Mouse (Mus musculus): ENCODE measurements around the gene 6330409D20Rik. TPM values are rescaled to one million over a fixed set of nuclear protein-coding genes. Genes with fewer than 3 reads are reported as not detected.

The 6330409D20Rik gene
- polyA plus RNA-seq, 1 experiment from 2014 or later: 3.2 TPM

DNA sequence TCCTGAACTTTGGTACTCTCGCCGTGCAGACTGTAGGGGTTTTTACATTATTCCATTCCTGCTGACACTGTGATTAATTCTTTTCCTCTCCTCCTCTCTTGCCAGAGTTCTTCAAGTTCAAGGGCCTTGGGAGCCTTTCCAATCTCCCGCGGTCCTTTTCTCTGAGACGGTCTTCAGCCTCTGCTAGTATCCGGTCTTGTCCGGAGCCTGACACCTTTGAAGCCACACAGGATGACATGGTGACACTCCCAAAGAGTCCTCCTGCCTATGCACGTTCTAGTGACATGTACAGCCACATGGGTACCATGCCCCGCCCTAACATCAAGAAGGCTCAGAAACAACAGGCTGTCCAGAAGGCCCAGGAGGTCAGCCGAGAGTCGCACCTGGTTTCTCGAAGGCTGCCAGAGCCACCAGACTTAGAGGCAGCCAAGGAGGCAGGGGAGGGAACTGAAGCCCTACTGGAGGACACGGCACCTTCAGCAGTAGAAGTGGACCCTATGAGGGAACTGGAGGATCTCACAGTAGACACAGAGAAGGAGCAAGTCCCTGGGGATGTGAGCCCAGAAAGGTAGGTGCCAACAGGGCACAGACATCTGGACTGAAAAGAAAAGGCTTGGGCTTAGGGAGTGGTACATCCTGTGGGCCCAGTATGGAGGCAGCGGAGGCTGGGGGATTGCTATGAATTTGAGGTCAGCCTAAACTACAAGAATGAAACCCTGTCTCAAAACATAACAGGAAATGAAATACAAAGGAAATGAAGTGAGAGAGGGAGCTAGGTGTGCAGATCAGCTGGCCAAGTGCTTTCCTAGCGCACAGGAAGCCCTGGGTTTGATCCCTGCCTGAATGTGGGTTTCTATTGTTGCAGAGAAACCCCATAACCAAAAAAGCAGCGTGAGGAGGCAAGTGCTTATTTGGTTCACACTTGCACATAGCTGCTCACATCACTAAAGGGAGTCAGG, 15.7 kb downstream of the 6330409D20Rik start:
- Histone ChIP-seq H3K27ac (replicated peaks; ENCODE audit: low read depth, low read length) (no peak overlapping the region), H3K36me3 (ENCODE audit: control insufficient read depth, insufficient read depth, low read length) (no peaks in the 10 kb centered on the region), H3K9ac (replicated peaks; ENCODE audit: low read length) (no peak overlapping the region), H3K9me3 (ENCODE audit: control insufficient read depth, low read length) (no peaks in the 10 kb centered on the region), H3K4me1 (ENCODE audit: control insufficient read depth, insufficient read depth, low read length) (0 out of 2 replicates have a peak, but pooled peaks cover 3% of the 10 kb centered on the region), H3K27me3 (ENCODE audit: control insufficient read depth, insufficient read depth, low read length) (no peaks in the 10 kb centered on the region), H3K4me2 (ENCODE audit: low read length) (no peak overlapping the region), H3K4me3 (replicated peaks; ENCODE audit: low read depth, low read length) (no peak overlapping the region)
- DNase-seq (no peak), ATAC-seq (ENCODE audit: low FRiP score, low TSS enrichment) (no peak)
- 86% methylated on average over 16 of the region's 16 CpGs for WGBS

DNA sequence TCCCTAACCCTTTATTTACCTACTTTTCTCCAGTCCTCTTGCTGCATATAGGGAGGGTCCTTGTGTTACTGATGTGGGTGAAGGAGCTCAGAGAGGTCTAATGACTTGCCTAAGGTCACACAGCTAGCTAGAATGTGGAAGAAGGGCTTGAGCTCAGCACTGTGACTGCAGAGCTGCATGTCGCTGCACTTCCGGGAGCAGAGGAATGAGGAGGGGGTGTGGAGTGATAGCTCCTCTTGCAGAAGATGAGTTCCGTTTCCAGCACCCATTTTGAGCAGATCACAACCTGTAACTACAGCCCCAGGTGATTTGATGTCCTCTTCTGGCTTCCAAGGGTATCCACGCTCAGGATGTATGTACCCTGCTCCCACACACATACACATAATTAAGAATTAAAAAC, 16.7 kb downstream of the 6330409D20Rik start:
- Histone ChIP-seq H3K4me1 (ENCODE audit: control insufficient read depth, insufficient read depth, low read length) (0 out of 2 replicates have a peak, but pooled peaks cover 3% of the 10 kb centered on the region), H3K4me3 (replicated peaks; ENCODE audit: low read depth, low read length) (no peak overlapping the region), H3K9ac (replicated peaks; ENCODE audit: low read length) (no peak overlapping the region), H3K9me3 (ENCODE audit: control insufficient read depth, low read length) (no peaks in the 10 kb centered on the region), H3K27ac (replicated peaks; ENCODE audit: low read depth, low read length) (no peak overlapping the region), H3K36me3 (ENCODE audit: control insufficient read depth, insufficient read depth, low read length) (no peaks in the 10 kb centered on the region), H3K27me3 (ENCODE audit: control insufficient read depth, insufficient read depth, low read length) (no peaks in the 10 kb centered on the region), H3K4me2 (ENCODE audit: low read length) (no peak overlapping the region)
- no peak for ATAC-seq (ENCODE audit: low FRiP score, low TSS enrichment)
- no peak for DNase-seq
- 80% methylated on average over 4 of the region's 4 CpGs for WGBS

DNA sequence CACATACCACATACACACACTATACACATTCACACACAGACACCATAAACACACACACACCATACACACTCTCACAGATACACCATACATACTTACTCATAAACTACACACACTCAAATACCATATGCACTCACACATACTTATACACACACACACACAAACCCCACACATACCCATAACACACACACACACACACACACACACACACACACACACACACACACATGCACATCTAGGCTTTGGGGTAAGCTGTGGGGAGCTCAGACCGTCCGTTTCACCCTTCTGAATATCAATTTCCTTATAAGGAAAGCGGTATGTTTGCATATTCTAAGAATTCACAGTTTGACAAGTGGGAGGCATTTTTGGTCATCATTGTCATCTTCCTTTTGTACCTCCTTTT, 18.2 kb downstream of the 6330409D20Rik start:
- H3K27me3 ChIP-seq (ENCODE audit: control insufficient read depth, insufficient read depth, low read length): no peaks in the 10 kb centered on the region
- no peak for ATAC-seq (ENCODE audit: low FRiP score, low TSS enrichment)
- H3K36me3 ChIP-seq (ENCODE audit: control insufficient read depth, insufficient read depth, low read length): no peaks in the 10 kb centered on the region
- H3K9me3 ChIP-seq (ENCODE audit: control insufficient read depth, low read length): no peaks in the 10 kb centered on the region
- no peak overlapping the region for H3K9ac ChIP-seq (replicated peaks; ENCODE audit: low read length)
- no peak overlapping the region for H3K4me2 ChIP-seq (ENCODE audit: low read length)
- no peak for DNase-seq
- H3K4me1 ChIP-seq (ENCODE audit: control insufficient read depth, insufficient read depth, low read length): 0 out of 2 replicates have a peak, but pooled peaks cover 3% of the 10 kb centered on the region
- WGBS: 81% methylated on average over 3 of the region's 3 CpGs
- no peak overlapping the region for H3K27ac ChIP-seq (replicated peaks; ENCODE audit: low read depth, low read length)
- H3K4me3 ChIP-seq (replicated peaks; ENCODE audit: low read depth, low read length): no peak overlapping the region

GRCm38 (mm10) chr2:32722046-32722445, 18.8 kb downstream of the 6330409D20Rik start:
- Histone ChIP-seq H3K9ac (replicated peaks; ENCODE audit: low read length) (no peak overlapping the region), H3K9me3 (ENCODE audit: control insufficient read depth, low read length) (no peaks in the 10 kb centered on the region), H3K27me3 (ENCODE audit: control insufficient read depth, insufficient read depth, low read length) (no peaks in the 10 kb centered on the region), H3K4me3 (replicated peaks; ENCODE audit: low read depth, low read length) (no peak overlapping the region), H3K27ac (replicated peaks; ENCODE audit: low read depth, low read length) (no peak overlapping the region), H3K4me1 (ENCODE audit: control insufficient read depth, insufficient read depth, low read length) (0 out of 2 replicates have a peak, but pooled peaks cover 2% of the 10 kb centered on the region), H3K4me2 (ENCODE audit: low read length) (no peak overlapping the region), H3K36me3 (ENCODE audit: control insufficient read depth, insufficient read depth, low read length) (no peaks in the 10 kb centered on the region)
- WGBS: 68% methylated on average over 6 of the region's 6 CpGs
- ATAC-seq (ENCODE audit: low FRiP score, low TSS enrichment) (no peak), DNase-seq (no peak)

DNA sequence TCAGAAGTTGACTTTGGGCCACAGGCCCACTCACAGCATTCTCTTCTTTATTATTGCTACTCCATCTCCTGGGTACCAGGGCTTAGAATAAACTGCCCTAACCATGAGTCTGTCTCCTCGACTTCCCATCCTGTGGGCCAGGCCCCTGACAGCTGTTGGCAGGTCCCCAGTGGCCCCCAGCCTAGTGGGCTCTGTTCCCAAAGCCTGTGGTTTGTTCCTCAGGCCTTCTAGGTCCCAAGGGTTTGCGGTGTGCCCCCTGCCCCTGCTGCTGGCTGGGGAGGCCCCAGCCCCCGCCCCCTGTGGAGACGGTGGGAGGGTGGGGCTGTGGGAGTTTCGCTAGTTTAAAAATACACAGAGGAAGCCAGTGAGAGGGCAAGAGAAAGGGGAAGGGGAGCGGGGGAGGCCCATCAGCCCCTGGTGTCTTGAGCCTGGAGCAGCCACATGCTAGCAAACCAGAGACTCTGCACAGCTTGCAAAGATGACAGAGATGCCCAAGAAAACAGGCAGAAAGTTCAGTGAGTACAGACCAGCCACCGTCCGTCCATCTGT, 20.1 kb downstream of the 6330409D20Rik start, which contains the start of gene Sh2d3c:
Gene Sh2d3c (plus strand): TSS at position 375 of the 549 bp plus-strand sequence.
- H3K27me3 ChIP-seq (ENCODE audit: control insufficient read depth, insufficient read depth, low read length): no peaks in the 10 kb centered on the region
- no peak within 1 kb of the TSS for H3K9ac ChIP-seq (replicated peaks; ENCODE audit: low read length)
- ATAC-seq (ENCODE audit: low FRiP score, low TSS enrichment): no peak
- H3K9me3 ChIP-seq (ENCODE audit: control insufficient read depth, low read length): no peaks in the 10 kb centered on the region
- no peak within 1 kb of the TSS for H3K4me3 ChIP-seq (replicated peaks; ENCODE audit: low read depth, low read length)
- no peak for DNase-seq
- no peaks in the 10 kb centered on the region for H3K4me1 ChIP-seq (ENCODE audit: control insufficient read depth, insufficient read depth, low read length)
- no peaks in the 10 kb centered on the region for H3K36me3 ChIP-seq (ENCODE audit: control insufficient read depth, insufficient read depth, low read length)
- no peak within 1 kb of the TSS for H3K27ac ChIP-seq (replicated peaks; ENCODE audit: low read depth, low read length)
- H3K4me2 ChIP-seq (ENCODE audit: low read length): no peak within 1 kb of the TSS
- 56% methylated on average over 8 of the region's 8 CpGs for WGBS

DNA sequence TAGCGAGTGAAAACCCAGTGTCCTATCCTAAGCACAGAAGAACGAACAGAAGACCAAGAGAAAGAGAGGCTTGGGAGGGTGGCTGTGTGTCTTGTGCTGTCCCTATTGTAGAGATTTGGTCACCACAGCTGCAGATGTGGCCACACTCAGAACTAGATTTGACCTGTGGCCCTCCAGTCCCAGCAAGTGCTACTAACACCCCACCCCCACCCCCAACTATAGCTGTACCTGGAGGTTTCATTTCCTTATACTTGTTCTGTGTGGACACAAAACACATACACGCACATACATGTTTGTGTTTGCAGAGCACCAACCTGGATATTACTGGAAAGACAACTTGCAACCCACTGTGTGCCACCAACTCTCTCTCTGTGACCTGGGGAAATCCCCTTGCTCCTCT, 20.8 kb downstream of the 6330409D20Rik start:
- no peaks in the 10 kb centered on the region for H3K27me3 ChIP-seq (ENCODE audit: control insufficient read depth, insufficient read depth, low read length)
- H3K9me3 ChIP-seq (ENCODE audit: control insufficient read depth, low read length): no peaks in the 10 kb centered on the region
- no peaks in the 10 kb centered on the region for H3K36me3 ChIP-seq (ENCODE audit: control insufficient read depth, insufficient read depth, low read length)
- H3K4me1 ChIP-seq (ENCODE audit: control insufficient read depth, insufficient read depth, low read length): no peaks in the 10 kb centered on the region
- no peak overlapping the region for H3K27ac ChIP-seq (replicated peaks; ENCODE audit: low read depth, low read length)
- DNase-seq: no peak
- WGBS: 91% methylated on average over 3 of the region's 3 CpGs
- no peak overlapping the region for H3K4me3 ChIP-seq (replicated peaks; ENCODE audit: low read depth, low read length)
- no peak overlapping the region for H3K9ac ChIP-seq (replicated peaks; ENCODE audit: low read length)
- ATAC-seq (ENCODE audit: low FRiP score, low TSS enrichment): no peak
- no peak overlapping the region for H3K4me2 ChIP-seq (ENCODE audit: low read length)

- peak; percentile 44 for DNase-seq
- H3K4me1 ChIP-seq (ENCODE audit: control insufficient read depth, insufficient read depth, low read length): peaks cover 6% of the 10 kb centered on the region
- no peak overlapping the region for H3K9ac ChIP-seq (replicated peaks; ENCODE audit: low read length)
- WGBS: 43% methylated on average over 9 of the region's 9 CpGs
- no peak overlapping the region for H3K4me2 ChIP-seq (ENCODE audit: low read length)
- ATAC-seq (ENCODE audit: low FRiP score, low TSS enrichment): no peak
- no peak overlapping the region for H3K27ac ChIP-seq (replicated peaks; ENCODE audit: low read depth, low read length)
- H3K27me3 ChIP-seq (ENCODE audit: control insufficient read depth, insufficient read depth, low read length): no peaks in the 10 kb centered on the region
- H3K36me3 ChIP-seq (ENCODE audit: control insufficient read depth, insufficient read depth, low read length): no peaks in the 10 kb centered on the region
- H3K4me3 ChIP-seq (replicated peaks; ENCODE audit: low read depth, low read length): no peak overlapping the region
- no peaks in the 10 kb centered on the region for H3K9me3 ChIP-seq (ENCODE audit: control insufficient read depth, low read length)
These were observed 22.1 kb downstream of the 6330409D20Rik start for GRCm38 (mm10) chr2:32718761-32719160.

DNA sequence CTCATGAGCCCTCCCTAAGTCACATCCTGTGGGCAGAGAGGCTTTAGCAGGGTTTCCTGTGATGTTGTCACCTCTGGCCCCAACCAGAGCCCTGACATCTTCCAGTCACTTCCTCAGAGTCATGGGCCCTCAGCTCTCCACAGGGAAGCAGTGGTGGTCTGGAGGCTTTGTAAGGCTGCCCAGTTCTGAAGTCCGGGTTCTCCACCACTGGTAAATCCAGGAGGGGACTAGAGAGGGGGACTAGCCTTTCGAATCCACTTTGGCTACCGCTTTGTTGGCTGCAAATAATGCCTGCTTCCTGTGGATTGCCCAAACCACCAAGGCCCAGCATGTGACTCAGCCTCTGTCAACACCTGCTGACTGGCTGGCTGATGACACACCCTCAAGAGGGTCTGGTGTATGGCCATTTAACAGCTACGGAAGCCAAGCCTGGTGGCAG, 25.8 kb downstream of the 6330409D20Rik start:
- Histone ChIP-seq H3K27me3 (ENCODE audit: control insufficient read depth, insufficient read depth, low read length) (no peaks in the 10 kb centered on the region), H3K4me2 (ENCODE audit: low read length) (no peak overlapping the region), H3K36me3 (ENCODE audit: control insufficient read depth, insufficient read depth, low read length) (peaks cover 13% of the 10 kb centered on the region), H3K27ac (replicated peaks; ENCODE audit: low read depth, low read length) (no peak overlapping the region), H3K9me3 (ENCODE audit: control insufficient read depth, low read length) (no peaks in the 10 kb centered on the region), H3K4me1 (ENCODE audit: control insufficient read depth, insufficient read depth, low read length) (peaks cover 15% of the 10 kb centered on the region), H3K9ac (replicated peaks; ENCODE audit: low read length) (no peak overlapping the region), H3K4me3 (replicated peaks; ENCODE audit: low read depth, low read length) (no peak overlapping the region)
- DNase-seq (no peak), ATAC-seq (ENCODE audit: low FRiP score, low TSS enrichment) (no peak)
- WGBS: 73% methylated on average over 4 of the region's 4 CpGs

All from midbrain, embryonic 14.5 days (tissue).